Mouse (Mus musculus) myocyte (in vitro differentiated cells): Measurements from ENCODE around the gene Mfsd6l.

Source experiments
- MYOG ChIP-seq, 3 experiments: IDR thresholded peaks; one replicate each; pipeline ENCODE4 v1.6.1; 2011; ENCODE audit warnings: control low read depth in 2 of 3, low read depth in 2 of 3, mild to moderate bottlenecking in 2 of 3; ENCODE audit not compliant: insufficient read length in 2 of 3, control insufficient read depth in 1 of 3, insufficient read depth in 1 of 3
- POLR2A ChIP-seq: IDR thresholded peaks from one replicate; pipeline ENCODE4 v1.6.1; 2011; ENCODE audit warnings: low read depth, mild to moderate bottlenecking, control low read depth, moderate library complexity; ENCODE audit not compliant: insufficient read length
- REST ChIP-seq: IDR thresholded peaks from one replicate; pipeline ENCODE4 v1.6.1; 2011; ENCODE audit warnings: mild to moderate bottlenecking, control low read depth, moderate library complexity; ENCODE audit not compliant: insufficient read depth, insufficient read length

- TF ChIP-seq MYOG (IDR thresholded peaks at IDR 0.05; ENCODE audit: control insufficient read depth in 1 of 3, insufficient read depth in 1 of 3, insufficient read length in 2 of 3, low read depth in 2 of 3): no peak
- TF ChIP-seq POLR2A: no peak
- TF ChIP-seq REST: no peak
Measured at GRCm38 (mm10) chr11:68550358-68550757, 5.6 kb upstream of the Mfsd6l start.
